Mouse (Mus musculus): ENCODE measurements around the gene Sgce.
"Not testable (repeated sequence)": the region's sequence is repeated elsewhere in the genome, so short reads cannot be mapped to it uniquely, and the experiment has no call there.

Gene Sgce

GRCm38 (mm10) chr6:4653741-4654140 lies 93.3 kb downstream of the Sgce start:
- not testable (repeated sequence) for DNase-seq (ENCODE audit: low read depth, low spot score)

GRCm38 (mm10) chr6:4652596-4653134 lies 94.3 kb downstream of the Sgce start:
- no peak for DNase-seq (ENCODE audit: low read depth, low spot score)

GRCm38 (mm10) chr6:4647351-4647750 lies 99.7 kb downstream of the Sgce start:
- no peak for DNase-seq (ENCODE audit: low read depth, low spot score)

- no peak for DNase-seq (ENCODE audit: low read depth, low spot score)
These were observed 104.9 kb downstream of the Sgce start for GRCm38 (mm10) chr6:4642068-4642467.

- DNase-seq (ENCODE audit: low read depth, low spot score): no peak
These were observed 112.2 kb downstream of the Sgce start for GRCm38 (mm10) chr6:4634804-4635203.

GRCm38 (mm10) chr6:4633189-4633588 lies 113.8 kb downstream of the Sgce start:
- no peak for DNase-seq (ENCODE audit: low read depth, low spot score)

GRCm38 (mm10) chr6:4631464-4631863 lies 115.5 kb downstream of the Sgce start:
- no peak for DNase-seq (ENCODE audit: low read depth, low spot score)

All from c-Kit-negative CD71-positive TER-119-positive erythroid progenitor cells, embryonic 14.5 days (primary cell).